Mouse (Mus musculus) kidney, adult 2 months (tissue): ENCODE measurements around the gene Kcnip2. TPM values are rescaled to one million over a fixed set of nuclear protein-coding genes. Genes with fewer than 3 reads are reported as not detected.
A peak's percentile ranks its signal among the peaks of the same experiment; 100 is the strongest.

Source experiments
- DNase-seq: peaks from one replicate; pipeline ENCODE4 v3.0.0; 2021
- H3K27ac ChIP-seq: fragments of 200-500 bp; 2 replicates; pipeline ENCODE4 v1.5.1; 2012; ENCODE audit warnings: low read depth, low read length, control low read depth, inconsistent platforms; ENCODE audit not compliant: insufficient read depth
- H3K27me3 ChIP-seq: fragments of 200-500 bp; replicated peaks from 2 replicates; pipeline ENCODE4 v1.6.1; 2012; ENCODE audit warnings: mild to moderate bottlenecking, moderate library complexity, low read length, inconsistent platforms; ENCODE audit not compliant: control insufficient read depth, insufficient read depth
- H3K36me3 ChIP-seq: fragments of 200-500 bp; 2 replicates; pipeline ENCODE4 v1.6.1; 2012; ENCODE audit warnings: mild to moderate bottlenecking, moderate library complexity, low read length, inconsistent platforms; ENCODE audit not compliant: control insufficient read depth, insufficient read depth
- H3K4me1 ChIP-seq: fragments of 200-500 bp; 2 replicates; pipeline ENCODE4 v1.6.1; 2011; ENCODE audit warnings: low read length; ENCODE audit not compliant: control insufficient read depth, insufficient read depth
- H3K4me3 ChIP-seq: fragments of 200-500 bp; 2 replicates; pipeline ENCODE4 v1.5.1; 2011; ENCODE audit warnings: mild to moderate bottlenecking, low read depth, low read length, control low read depth; ENCODE audit not compliant: insufficient read depth
- CTCF ChIP-seq: fragments of 200-500 bp; conservative IDR thresholded peaks from 2 replicates; pipeline ENCODE4 v1.5.1; 2011; ENCODE audit warnings: low read depth, mild to moderate bottlenecking, control low read depth, low read length, moderate library complexity, mixed read lengths; ENCODE audit not compliant: insufficient read depth, insufficient read length
- POLR2A ChIP-seq: fragments of 200-500 bp; IDR thresholded peaks from one replicate; pipeline ENCODE4 v1.6.1; 2011; ENCODE audit warnings: low read depth, low read length, control low read depth
- WGBS: fragments of 180-500 bp; shearing (Covaris S2); methylation state at CpG from one replicate; pipeline ENCODE4 v1.1.7; 2018; 5-methylcytosine and 5-hydroxymethylcytosine counted together
- polyA plus RNA-seq: library from polyadenylated mRNA; depleted of rRNA; stranded (reverse); fragments of >200 nt; gene quantifications from 2 replicates; pipeline ENCODE4 v1.2.3, GENCODE M21; 2012

Kcnip2 gene
- polyA plus RNA-seq, 1 experiment, result 9.2 TPM

- H3K27ac ChIP-seq, result no peak overlapping the region
- no peak overlapping the region for H3K4me3 ChIP-seq
- TF ChIP-seq CTCF (no peak), POLR2A (no peak)
- H3K4me1 ChIP-seq, result peaks cover 5% of the 10 kb centered on the region; the same call in 1 of the 2 replicates
- WGBS, result 68% methylated on average over 3 of the region's 3 CpGs
- no peaks in the 10 kb centered on the region for H3K27me3 ChIP-seq
- H3K36me3 ChIP-seq, result no peaks in the 10 kb centered on the region
- DNase-seq, result no peak
Measured at GRCm38 (mm10) chr19:45787450-45787849, 28.4 kb downstream of the Kcnip2 start.

- Histone ChIP-seq H3K36me3 (no peaks in the 10 kb centered on the region), H3K4me1 (peaks cover 15% of the 10 kb centered on the region), H3K27me3 (no peaks in the 10 kb centered on the region), H3K27ac (no peak overlapping the region), H3K4me3 (no peak overlapping the region)
- TF ChIP-seq CTCF, result no peak
- TF ChIP-seq POLR2A, result no peak
- WGBS, result 59% methylated on average over 3 of the region's 3 CpGs
- no peak for DNase-seq
Measured at GRCm38 (mm10) chr19:45785470-45785869, 30.4 kb downstream of the Kcnip2 start.

GRCm38 (mm10) chr19:45783933-45784576 lies 31.8 kb downstream of the Kcnip2 start:
- WGBS, result 28% methylated on average over 17 of the region's 17 CpGs

GRCm38 (mm10) chr19:45783181-45783932 lies 32.5 kb downstream of the Kcnip2 start, which contains the start of gene Mgea5:
Gene Mgea5 (minus strand): TSS chr19:45783837.
- H3K36me3 ChIP-seq, result peaks cover under 1% of the 10 kb centered on the region
- DNase-seq, result peak; percentile 99
- TF ChIP-seq CTCF (no peak), POLR2A (peak; percentile 80)
- H3K4me1 ChIP-seq, result peaks cover 19% of the 10 kb centered on the region
- no peaks in the 10 kb centered on the region for H3K27me3 ChIP-seq
- H3K4me3 ChIP-seq, result peak within 1 kb of the TSS; percentile 81
- peak within 1 kb of the TSS; percentile 94 for H3K27ac ChIP-seq
- WGBS, result under 1% methylated on average over 66 of the region's 71 CpGs

More at GRCm38 (mm10) chr19:45783933-45784576, 31.8 kb downstream of the Kcnip2 start:
- Histone ChIP-seq H3K27ac (peak overlapping the region; percentile 81), H3K4me3 (peak overlapping the region; percentile 61), H3K4me1 (peaks cover 19% of the 10 kb centered on the region), H3K36me3 (no peaks in the 10 kb centered on the region), H3K27me3 (no peaks in the 10 kb centered on the region)
- peak; percentile 11 for DNase-seq
- TF ChIP-seq CTCF (no peak), POLR2A (no peak)

GRCm38 (mm10) chr19:45782315-45783001 lies 33.4 kb downstream of the Kcnip2 start:
- peaks cover 2% of the 10 kb centered on the region for H3K36me3 ChIP-seq
- no peaks in the 10 kb centered on the region for H3K27me3 ChIP-seq
- H3K4me1 ChIP-seq, result peaks cover 19% of the 10 kb centered on the region
- TF ChIP-seq POLR2A, result no peak
- no peak for TF ChIP-seq CTCF
- H3K4me3 ChIP-seq, result peak overlapping the region; percentile 81
- WGBS, result under 1% methylated on average over 36 of the region's 36 CpGs
- H3K27ac ChIP-seq, result peak overlapping the region; percentile 94
- peak; percentile 86 for DNase-seq

- Histone ChIP-seq H3K4me1 (peaks cover 19% of the 10 kb centered on the region), H3K27ac (no peak overlapping the region), H3K36me3 (peaks cover 5% of the 10 kb centered on the region), H3K4me3 (peak overlapping the region; percentile 19; the same call in 1 of the 2 replicates), H3K27me3 (no peaks in the 10 kb centered on the region)
- TF ChIP-seq POLR2A, result no peak
- no peak for TF ChIP-seq CTCF
- no peak for DNase-seq
- 33% methylated on average over 8 of the region's 8 CpGs for WGBS
Measured at GRCm38 (mm10) chr19:45781676-45782075, 34.2 kb downstream of the Kcnip2 start.
